Mouse (Mus musculus) lung, adult 2 months (tissue): ENCODE results near the gene Camta1. TPM values are rescaled to one million over a fixed set of nuclear protein-coding genes. Genes with fewer than 3 reads are reported as not detected.

Experiments used
- DNase-seq: peaks from one replicate; pipeline ENCODE4 v3.0.0; 2022
- H3K4me1 ChIP-seq: fragments of 200-500 bp; 2 replicates; pipeline ENCODE4 v1.6.1; 2011; ENCODE audit warnings: low read length; ENCODE audit not compliant: control insufficient read depth, insufficient read depth
- H3K4me3 ChIP-seq: fragments of 200-500 bp; replicated peaks from 2 replicates; pipeline ENCODE3; 2011; ENCODE audit warnings: low read depth, mild to moderate bottlenecking, control low read depth, low read length; ENCODE audit errors: extremely low read depth
- CTCF ChIP-seq: fragments of 200-500 bp; IDR thresholded peaks from 2 replicates; pipeline ENCODE4 v1.5.1; 2011; ENCODE audit warnings: mild to moderate bottlenecking, low read length, control low read depth; ENCODE audit not compliant: insufficient read depth
- POLR2A ChIP-seq: fragments of 200-500 bp; IDR thresholded peaks from 2 replicates; pipeline ENCODE4 v1.6.1; 2011; ENCODE audit warnings: low read depth, mild to moderate bottlenecking, control low read depth, low read length, borderline replicate concordance; ENCODE audit errors: extremely low read depth
- WGBS: fragments of 180-500 bp; shearing (Covaris S2); methylation state at CpG from one replicate; pipeline ENCODE4 v1.1.7; 2018; 5-methylcytosine and 5-hydroxymethylcytosine counted together
- polyA plus RNA-seq: library from polyadenylated mRNA; depleted of rRNA; stranded (reverse); fragments of >200 nt; gene quantifications from 2 replicates; pipeline ENCODE4 v1.2.3, GENCODE M21; 2012

Gene Camta1
- polyA plus RNA-seq, 1 experiment = 10.4 TPM

DNA sequence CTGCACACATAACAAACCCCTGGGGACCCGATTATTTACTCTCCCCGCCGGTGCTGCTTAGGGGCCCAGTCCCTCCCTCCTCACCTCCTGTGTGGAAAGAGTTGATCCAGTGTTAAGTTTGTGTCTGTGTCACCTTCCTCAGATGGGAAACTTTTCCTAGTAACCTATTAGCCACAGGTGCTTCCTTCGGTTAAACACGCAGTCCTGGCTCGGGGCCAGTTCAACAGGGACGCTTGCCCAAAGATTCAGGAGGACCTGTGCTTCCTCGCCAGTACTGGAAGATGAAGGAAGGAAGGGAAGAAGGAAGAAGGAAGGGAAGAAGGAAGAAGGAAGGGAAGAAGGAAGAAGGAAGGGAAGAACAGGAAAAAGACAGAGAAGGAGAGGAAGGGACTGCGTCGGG is 312.2 kb downstream of the Camta1 start:
- DNase-seq = no peak
- WGBS = 27% methylated on average over 10 of the region's 10 CpGs
- Histone ChIP-seq H3K4me3 (no peak overlapping the region), H3K4me1 (no peaks in the 10 kb centered on the region)
- TF ChIP-seq POLR2A = no peak
- TF ChIP-seq CTCF = no peak

DNA sequence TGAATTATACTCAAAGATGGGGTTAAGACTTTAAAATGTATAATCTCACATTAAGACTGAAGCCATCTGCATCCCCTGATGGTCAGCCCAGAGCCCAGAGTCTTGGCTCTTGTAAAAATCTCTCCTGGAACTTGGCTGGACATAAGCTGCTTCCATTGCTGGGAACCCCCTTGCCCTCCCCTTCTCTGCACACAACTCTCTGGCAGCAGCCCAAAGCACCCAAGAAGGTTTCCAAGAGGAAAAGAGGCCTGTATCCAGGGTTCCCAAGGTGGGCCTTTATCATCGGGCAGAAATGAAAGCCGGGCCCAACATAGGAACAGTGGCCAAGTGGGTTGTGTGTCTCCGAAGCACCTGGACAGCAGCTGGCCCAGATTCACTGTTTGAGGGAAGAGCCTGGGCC is 316.2 kb downstream of the Camta1 start:
- WGBS = 60% methylated on average over 3 of the region's 3 CpGs
- no peak for DNase-seq
- no peak overlapping the region for H3K4me3 ChIP-seq
- TF ChIP-seq POLR2A (no peak), CTCF (no peak)
- no peaks in the 10 kb centered on the region for H3K4me1 ChIP-seq

- no peak overlapping the region for H3K4me3 ChIP-seq
- no peak for DNase-seq
- no peak for TF ChIP-seq CTCF
- no peak for TF ChIP-seq POLR2A
- 60% methylated on average over 5 of the region's 5 CpGs for WGBS
- H3K4me1 ChIP-seq = no peaks in the 10 kb centered on the region
These were observed 317.5 kb downstream of the Camta1 start for GRCm38 (mm10) chr4:151544191-151544590.

GRCm38 (mm10) chr4:151540546-151540945 is 321.1 kb downstream of the Camta1 start:
- Histone ChIP-seq H3K4me1 (no peaks in the 10 kb centered on the region), H3K4me3 (no peak overlapping the region)
- no peak for DNase-seq
- 62% methylated on average over 6 of the region's 6 CpGs for WGBS
- TF ChIP-seq CTCF = no peak
- no peak for TF ChIP-seq POLR2A

DNA sequence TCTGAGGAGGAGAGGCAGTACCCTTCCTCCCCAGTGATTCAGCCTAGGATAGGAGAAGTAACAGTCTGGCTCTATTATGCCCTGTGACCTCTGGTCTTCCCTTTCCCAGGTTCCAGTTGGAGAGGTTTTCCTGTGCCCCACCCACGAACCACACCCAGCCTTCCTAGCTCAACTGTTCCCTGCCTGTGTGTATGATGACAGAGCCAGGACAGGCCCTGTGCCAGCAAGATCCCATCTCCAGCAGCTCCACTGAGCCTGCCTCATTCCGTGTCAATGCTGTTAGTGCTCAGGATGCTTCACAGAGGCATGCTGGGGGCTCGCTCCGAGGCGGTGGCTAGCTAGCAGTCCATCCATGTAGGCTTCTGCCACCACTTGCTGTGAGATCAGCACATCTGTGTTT is 321.8 kb downstream of the Camta1 start:
- no peak for DNase-seq
- Histone ChIP-seq H3K4me3 (no peak overlapping the region), H3K4me1 (no peaks in the 10 kb centered on the region)
- WGBS = 60% methylated on average over 5 of the region's 5 CpGs
- TF ChIP-seq POLR2A = no peak

GRCm38 (mm10) chr4:151539167-151539525 is 322.5 kb downstream of the Camta1 start:
- TF ChIP-seq POLR2A (no peak), CTCF (no peak)
- no peak for DNase-seq
- WGBS = 67% methylated on average over 10 of the region's 10 CpGs
- Histone ChIP-seq H3K4me3 (no peak overlapping the region), H3K4me1 (no peaks in the 10 kb centered on the region)

DNA sequence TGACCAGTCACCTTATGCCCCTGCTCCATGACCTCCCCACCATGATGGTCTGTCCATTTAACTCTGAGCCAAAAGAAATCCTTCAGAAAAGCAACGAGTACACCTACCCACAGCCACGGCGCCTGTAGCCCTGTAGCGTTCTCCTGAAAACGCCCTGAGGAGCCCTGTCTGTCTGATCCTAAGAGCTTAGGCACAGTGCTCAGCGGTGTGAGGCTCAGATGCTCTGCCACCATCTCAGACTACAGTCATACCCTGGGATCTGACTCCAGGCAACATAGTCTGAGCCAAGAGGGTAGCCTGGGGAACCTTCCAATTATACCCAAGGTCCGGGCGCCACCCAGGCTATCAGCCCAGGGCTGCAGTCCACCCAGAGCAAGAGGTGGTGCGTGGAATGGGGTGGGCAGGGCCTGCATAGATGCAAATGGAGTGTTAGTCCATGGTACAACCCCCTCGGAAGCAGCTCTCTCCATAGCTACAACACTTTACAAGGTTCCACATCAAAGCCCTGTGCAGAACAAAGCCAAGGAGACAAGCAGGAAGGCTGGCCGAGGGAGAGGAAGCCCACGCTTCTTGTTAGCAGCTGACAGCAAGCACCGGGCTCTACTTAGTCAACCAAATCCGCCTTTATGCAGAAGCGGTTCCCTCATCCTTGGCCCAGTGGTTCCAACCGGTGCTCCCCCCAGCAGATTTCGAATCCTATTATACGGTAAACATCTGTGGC is 323.1 kb downstream of the Camta1 start:
- TF ChIP-seq CTCF (no peak), POLR2A (no peak)
- no peak for DNase-seq
- WGBS = 57% methylated on average over 18 of the region's 18 CpGs
- Histone ChIP-seq H3K4me3 (no peak overlapping the region), H3K4me1 (no peaks in the 10 kb centered on the region)

GRCm38 (mm10) chr4:151535916-151536450 is 325.7 kb downstream of the Camta1 start:
- DNase-seq = no peak
- no peak for TF ChIP-seq CTCF
- TF ChIP-seq POLR2A = no peak

GRCm38 (mm10) chr4:151533451-151533850 is 328.2 kb downstream of the Camta1 start:
- H3K4me3 ChIP-seq = no peak overlapping the region
- 64% methylated on average over 10 of the region's 10 CpGs for WGBS
- H3K4me1 ChIP-seq = no peaks in the 10 kb centered on the region
- DNase-seq = no peak
- no peak for TF ChIP-seq POLR2A
- TF ChIP-seq CTCF = no peak

More at GRCm38 (mm10) chr4:151535916-151536450, 325.7 kb downstream of the Camta1 start:
- Histone ChIP-seq H3K4me3 (no peak overlapping the region), H3K4me1 (no peaks in the 10 kb centered on the region)
- WGBS = 39% methylated on average over 9 of the region's 9 CpGs

GRCm38 (mm10) chr4:151528436-151528835 is 333.2 kb downstream of the Camta1 start:
- WGBS = 93% methylated on average over 4 of the region's 4 CpGs
- no peaks in the 10 kb centered on the region for H3K4me1 ChIP-seq

More at GRCm38 (mm10) chr4:151528436-151528835, 333.2 kb downstream of the Camta1 start:
- DNase-seq = no peak
- no peak overlapping the region for H3K4me3 ChIP-seq
- TF ChIP-seq CTCF (no peak), POLR2A (no peak)
